In genomic region chr16:91963556-91963900, GRCm38 (mm10) we compare ENCODE assay signal across 12 mouse cellular contexts.
A peak's percentile ranks its signal among the peaks of the same experiment; 100 is the strongest.
DNase-seq lines count a peak whose midpoint lies in the region; ATAC-seq and TF ChIP-seq lines count a peak whose summit lies in the region.
"Had no signal": no experiment of that assay in that cellular context is flagged by ENCODE, and none has a peak within 500 bp of the region (broad histone marks: within the 10 kb centered on the region; RNA-seq: fewer than 3 reads in every experiment).

No protein-coding gene starts in this region.

- no peaks in the 10 kb centered on the region for H3K9me3 ChIP-seq in forebrain, postnatal 0 days (ENCODE audit: low read length)
- H3K9me3 ChIP-seq in midbrain, embryonic 11.5 days (ENCODE audit: control insufficient read depth, low read length): no peaks in the 10 kb centered on the region
- H3K9me3 ChIP-seq: embryonic facial prominence, embryonic 12.5 days had no signal

- no peaks in the 10 kb centered on the region for H3K27me3 ChIP-seq in forebrain, postnatal 0 days (ENCODE audit: insufficient read depth, low read length)
- H3K27me3 ChIP-seq in midbrain, embryonic 11.5 days (ENCODE audit: control insufficient read depth, insufficient read depth, low read length): no peaks in the 10 kb centered on the region
- H3K27me3 ChIP-seq: CH12.LX; embryonic facial prominence, embryonic 12.5 days; Patski had no signal

- peaks cover 17% of the 10 kb centered on the region for H3K4me1 ChIP-seq in forebrain, postnatal 0 days (ENCODE audit: insufficient read depth)
- H3K4me1 ChIP-seq in midbrain, embryonic 11.5 days (ENCODE audit: control insufficient read depth, insufficient read depth, low read length): peaks cover 20% of the 10 kb centered on the region; the same call in 1 of the 2 replicates
- peaks cover 10% of the 10 kb centered on the region for H3K4me1 ChIP-seq in olfactory bulb, adult 2 months (ENCODE audit: control insufficient read depth, insufficient read depth, low read length)

- no peak for ATAC-seq in forebrain, postnatal 0 days
- no peak for ATAC-seq in midbrain, embryonic 11.5 days (ENCODE audit: low FRiP score)

- H3K36me3 ChIP-seq in forebrain, postnatal 0 days (ENCODE audit: insufficient read depth): no peaks in the 10 kb centered on the region
- no peaks in the 10 kb centered on the region for H3K36me3 ChIP-seq in midbrain, embryonic 11.5 days (ENCODE audit: control insufficient read depth, insufficient read depth, low read length)
- H3K36me3 ChIP-seq: embryonic facial prominence, embryonic 12.5 days had no signal

- no peak overlapping the region for H3K4me3 ChIP-seq in left cerebral cortex, adult 2 months
- no peak overlapping the region for H3K4me3 ChIP-seq in forebrain, postnatal 0 days (ENCODE audit: low read depth, low read length)
- H3K4me3 ChIP-seq in midbrain, embryonic 11.5 days (ENCODE audit: low read depth, low read length): no peak overlapping the region
- no peak overlapping the region for H3K4me3 ChIP-seq in olfactory bulb, adult 2 months (ENCODE audit: insufficient read depth, low read depth, low read length)
- H3K4me3 ChIP-seq: embryonic facial prominence, embryonic 12.5 days had no signal

- H3K9ac ChIP-seq in forebrain, postnatal 0 days: peak overlapping the region; percentile 31; the same call in 1 of the 2 replicates
- H3K9ac ChIP-seq in midbrain, embryonic 11.5 days (ENCODE audit: low read length): no peak overlapping the region
- H3K9ac ChIP-seq: embryonic facial prominence, embryonic 12.5 days had no signal

- intact Hi-C loops in left cerebral cortex, adult 2 months (cut with DNase I): loop anchor here (2.0 kb wide), 2 partner anchors 31 to 93 kb away; no protein-coding TSS in a partner anchor

- H3K4me2 ChIP-seq in forebrain, postnatal 0 days (ENCODE audit: low read depth): peak overlapping the region; percentile 35; the same call in 1 of the 2 replicates
- no peak overlapping the region for H3K4me2 ChIP-seq in midbrain, embryonic 11.5 days
- H3K4me2 ChIP-seq: embryonic facial prominence, embryonic 12.5 days had no signal

- H3K27ac ChIP-seq in left cerebral cortex, adult 2 months: peak overlapping the region; percentile 41; the same call in 1 of the 2 replicates
- H3K27ac ChIP-seq in forebrain, postnatal 0 days (ENCODE audit: low read depth, low read length): peak overlapping the region; percentile 86
- H3K27ac ChIP-seq in midbrain, embryonic 11.5 days (ENCODE audit: low read depth, low read length): peak overlapping the region; percentile 32; the same call in 1 of the 2 replicates
- peak overlapping the region; percentile 45 for H3K27ac ChIP-seq in olfactory bulb, adult 2 months (ENCODE audit: insufficient read depth, low read depth, low read length)
- H3K27ac ChIP-seq: embryonic facial prominence, embryonic 12.5 days had no signal

- no peak for TF ChIP-seq POLR2A in olfactory bulb, adult 2 months (IDR thresholded peaks at IDR 0.05; ENCODE audit: insufficient read depth, low read depth, low read length)

- TF ChIP-seq CTCF in left cerebral cortex, adult 2 months (IDR thresholded peaks at IDR 0.05): no peak
- no peak for TF ChIP-seq CTCF in forebrain, postnatal 0 days (IDR thresholded peaks at IDR 0.05; ENCODE audit: low read depth)
- no peak for TF ChIP-seq CTCF in olfactory bulb, adult 2 months (IDR thresholded peaks at IDR 0.05; ENCODE audit: insufficient read depth, low read depth, low read length)

- 41% methylated on average over 3 of the region's 3 CpGs for WGBS in forebrain, postnatal 0 days
- 71% methylated on average over 3 of the region's 3 CpGs for WGBS in midbrain, embryonic 11.5 days
- WGBS in olfactory bulb, adult 2 months: 80% methylated on average over 3 of the region's 3 CpGs

- DNase-seq in left cerebral cortex, adult 2 months (ENCODE audit: extremely low spot score in 1 of 2, low spot score in 2 of 2): no peak
- no peak for DNase-seq in left cerebral cortex, adult 9 months (ENCODE audit: low spot score in 2 of 2)
- DNase-seq in forebrain, postnatal 0 days: no peak
- DNase-seq in midbrain, embryonic 11.5 days (ENCODE audit: low spot score, missing footprints): no peak
- no peak for DNase-seq in cerebellum, adult 9-11 months
- DNase-seq in adrenal gland, postnatal 4 days (ENCODE audit: low spot score in 2 of 2): no peak
- DNase-seq in spleen, adult 18-20 months: no peak
- DNase-seq: lung, postnatal 10 days had no signal

Comparison
In these comparisons a context has a peak if more than half of its experiments do, and no peak if none do; other contexts are left out.
1. H3K27ac ChIP-seq: peak in every context shown above with its lines; median percentile 86 in forebrain, postnatal 0 days; 45 in olfactory bulb, adult 2 months; 41 in left cerebral cortex, adult 2 months; 32 in midbrain, embryonic 11.5 days.